Mouse (Mus musculus) neural tube, embryonic 12.5 days (tissue): ENCODE results near the gene Znhit6. TPM values are rescaled to one million over a fixed set of nuclear protein-coding genes. Genes with fewer than 3 reads are reported as not detected.
A peak's percentile ranks its signal among the peaks of the same experiment; 100 is the strongest.

ENCODE experiments used
- ATAC-seq: fragments of 200-750 bp; cut with Nextera tagmentation; 2 replicates; pipeline ENCODE4 v1.8.0; 2017; ENCODE audit warnings: low read depth, mild to moderate bottlenecking, moderate TSS enrichment, moderate library complexity; ENCODE audit not compliant: low FRiP score
- H3K27ac ChIP-seq: fragments of 300-500 bp; sonication (generic); 2 replicates; pipeline ENCODE4 v1.5.1; 2016
- H3K27me3 ChIP-seq: fragments of 300-500 bp; sonication (generic); replicated peaks from 2 replicates; pipeline ENCODE4 v1.6.1; 2016; ENCODE audit warnings: mild to moderate bottlenecking
- H3K36me3 ChIP-seq: fragments of 300-500 bp; sonication (generic); 2 replicates; pipeline ENCODE4 v1.6.1; 2016; ENCODE audit warnings: mild to moderate bottlenecking
- H3K4me1 ChIP-seq: fragments of 300-500 bp; sonication (generic); 2 replicates; pipeline ENCODE4 v1.6.1; 2016
- H3K4me2 ChIP-seq: fragments of 300-500 bp; sonication (generic); replicated peaks from 2 replicates; pipeline ENCODE4 v1.6.1; 2016; ENCODE audit warnings: mild to moderate bottlenecking
- H3K4me3 ChIP-seq: fragments of 300-500 bp; sonication (generic); 2 replicates; pipeline ENCODE4 v1.5.1; 2016
- H3K9ac ChIP-seq: fragments of 300-500 bp; sonication (generic); 2 replicates; pipeline ENCODE4 v1.6.1; 2016; ENCODE audit warnings: mild to moderate bottlenecking
- H3K9me3 ChIP-seq: fragments of 300-500 bp; sonication (generic); 2 replicates; pipeline ENCODE4 v1.6.1; 2016; ENCODE audit warnings: mild to moderate bottlenecking
- WGBS: fragments of 180-500 bp; shearing (Covaris S2); methylation state at CpG from one replicate; pipeline ENCODE4 v1.1.7; 2016; 5-methylcytosine and 5-hydroxymethylcytosine counted together
- polyA plus RNA-seq: library from polyadenylated mRNA; unstranded; fragments of >200 nt; fragmentation: Nextera tagmentation; extraction: Ambion mirVana; gene quantifications from 2 replicates; pipeline ENCODE4 v1.2.1, GENCODE M21; 2016

Znhit6 gene
- polyA plus RNA-seq, 1 experiment from 2014 or later: 38.4 TPM

DNA sequence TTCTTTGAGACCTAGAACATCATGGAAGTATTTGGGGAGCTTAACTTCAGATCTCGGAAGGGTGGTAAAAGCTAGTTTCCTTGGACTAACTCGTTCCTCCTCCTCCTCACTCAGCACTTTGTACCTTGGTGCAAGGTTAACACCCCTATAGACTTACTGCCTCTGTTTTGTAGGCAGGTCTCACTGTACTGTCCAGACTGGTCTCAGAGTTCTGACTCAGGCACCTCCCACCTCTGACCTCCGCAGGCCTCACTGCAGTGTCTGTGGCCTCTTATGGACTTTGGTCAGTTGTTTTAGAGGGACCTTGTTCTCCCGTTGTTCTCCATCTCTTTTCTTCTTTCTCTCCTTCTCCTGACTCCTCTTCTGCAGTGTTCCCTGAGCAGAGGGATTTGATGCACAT is 7.0 kb downstream of the Znhit6 start:
- ATAC-seq: no peak
- H3K36me3 ChIP-seq: peaks cover 57% of the 10 kb centered on the region

DNA sequence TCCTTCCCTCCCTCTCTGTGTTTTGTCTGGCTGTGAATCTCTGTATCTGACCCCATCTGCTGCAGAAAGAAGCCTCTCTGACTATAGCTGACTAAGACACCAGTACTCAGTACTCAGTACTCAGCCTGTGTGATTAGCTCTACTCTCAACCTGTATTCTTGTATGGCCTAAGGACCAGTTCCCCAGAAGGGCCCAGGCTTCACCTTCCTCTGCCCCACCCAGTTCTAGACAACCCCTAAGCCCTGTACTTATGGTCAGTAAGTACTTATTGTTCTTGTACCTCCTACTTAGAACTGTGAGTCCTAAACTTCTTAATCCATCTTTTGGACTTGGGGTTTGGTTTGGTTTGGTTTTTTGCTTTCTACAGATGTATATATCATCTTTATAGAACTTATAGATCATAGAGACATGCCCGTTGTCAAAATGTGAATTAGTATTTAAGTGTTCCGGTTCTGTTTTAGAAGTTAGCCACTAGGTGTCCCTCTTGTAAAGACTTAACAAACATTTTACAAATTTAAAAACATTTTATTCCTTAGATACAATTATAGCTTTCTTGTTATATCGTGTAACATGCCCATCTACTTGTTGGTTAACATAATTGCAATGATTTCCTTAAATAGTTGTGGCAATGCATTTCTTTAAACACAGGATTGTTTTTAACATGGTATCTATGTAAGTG is 7.7 kb downstream of the Znhit6 start:
- Histone ChIP-seq H3K27ac (no peak overlapping the region), H3K4me1 (no peaks in the 10 kb centered on the region), H3K4me2 (no peak overlapping the region), H3K9ac (no peak overlapping the region), H3K36me3 (peaks cover 51% of the 10 kb centered on the region), H3K4me3 (no peak overlapping the region), H3K27me3 (no peaks in the 10 kb centered on the region), H3K9me3 (no peaks in the 10 kb centered on the region)
- ATAC-seq: no peak
- WGBS: 73% methylated on average over 3 of the region's 3 CpGs

More for the DNA sequence above, 7.0 kb downstream of the Znhit6 start:
- Histone ChIP-seq H3K9me3 (no peaks in the 10 kb centered on the region), H3K27ac (no peak overlapping the region), H3K4me1 (no peaks in the 10 kb centered on the region), H3K4me2 (no peak overlapping the region), H3K9ac (no peak overlapping the region), H3K27me3 (no peaks in the 10 kb centered on the region), H3K4me3 (no peak overlapping the region)
- 83% methylated on average over 4 of the region's 4 CpGs for WGBS

DNA sequence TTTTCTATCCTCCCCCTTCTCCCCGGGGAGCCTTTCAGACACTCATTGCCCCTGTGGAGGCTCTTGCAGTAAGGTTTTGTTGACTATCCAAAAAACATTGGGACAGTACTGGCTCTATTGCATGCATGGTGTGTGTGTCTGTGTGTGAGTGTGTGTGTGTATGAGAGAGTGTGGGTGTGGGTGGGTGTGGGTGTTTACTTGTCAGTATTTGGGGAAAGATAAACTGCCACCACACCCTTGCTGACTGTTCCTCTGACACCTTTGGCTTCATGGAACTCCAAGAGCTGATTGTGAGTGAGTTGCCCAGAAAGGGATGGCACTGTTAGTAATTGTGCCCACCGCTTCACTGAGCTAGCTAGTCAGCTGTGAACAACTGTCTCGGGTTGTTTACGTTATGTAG is 14.6 kb downstream of the Znhit6 start:
- 96% methylated on average over 4 of the region's 4 CpGs for WGBS

DNA sequence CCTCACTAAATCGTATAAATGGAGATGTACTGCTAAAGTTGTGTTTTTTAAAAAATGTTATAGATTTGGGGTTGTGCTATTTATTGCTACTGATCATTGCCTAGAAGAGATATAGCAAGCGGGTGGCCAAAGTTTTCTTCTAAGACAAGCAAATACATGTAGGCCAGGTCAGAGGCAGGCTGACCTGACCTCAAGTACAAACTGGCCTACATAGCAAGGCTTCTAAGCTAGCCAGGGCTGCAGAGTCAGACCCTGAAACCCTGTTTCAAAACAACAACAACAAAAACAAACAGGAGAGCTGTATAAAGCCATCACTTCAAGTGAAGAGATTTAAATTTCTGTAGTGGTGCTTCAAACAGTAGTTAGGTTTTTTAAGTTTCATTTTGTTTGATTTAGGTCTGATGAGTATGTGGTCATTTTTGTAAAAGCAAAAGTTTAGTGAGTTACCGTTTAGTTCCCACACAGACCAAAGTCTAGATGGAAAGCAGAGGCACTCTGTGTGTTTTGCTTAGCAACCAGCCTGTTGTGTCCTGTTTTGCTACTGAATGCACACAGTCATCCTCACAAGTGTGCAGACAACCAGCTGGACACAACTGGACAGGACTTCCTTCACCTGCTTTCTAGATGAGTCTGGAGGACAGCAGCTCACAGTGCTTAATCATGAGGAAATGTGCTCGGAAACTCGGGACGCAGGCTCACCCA is 16.0 kb downstream of the Znhit6 start:
- Histone ChIP-seq H3K27me3 (no peaks in the 10 kb centered on the region), H3K27ac (no peak overlapping the region), H3K4me1 (no peaks in the 10 kb centered on the region), H3K4me3 (no peak overlapping the region), H3K36me3 (peaks cover 47% of the 10 kb centered on the region), H3K4me2 (no peak overlapping the region), H3K9ac (no peak overlapping the region), H3K9me3 (no peaks in the 10 kb centered on the region)
- WGBS: 92% methylated on average over 6 of the region's 6 CpGs
- ATAC-seq: no peak

More for the DNA sequence above, 14.6 kb downstream of the Znhit6 start:
- no peaks in the 10 kb centered on the region for H3K4me1 ChIP-seq
- no peak overlapping the region for H3K4me3 ChIP-seq
- H3K4me2 ChIP-seq: no peak overlapping the region
- no peaks in the 10 kb centered on the region for H3K9me3 ChIP-seq
- no peaks in the 10 kb centered on the region for H3K27me3 ChIP-seq
- ATAC-seq: no peak
- no peak overlapping the region for H3K9ac ChIP-seq
- peaks cover 55% of the 10 kb centered on the region for H3K36me3 ChIP-seq
- no peak overlapping the region for H3K27ac ChIP-seq

DNA sequence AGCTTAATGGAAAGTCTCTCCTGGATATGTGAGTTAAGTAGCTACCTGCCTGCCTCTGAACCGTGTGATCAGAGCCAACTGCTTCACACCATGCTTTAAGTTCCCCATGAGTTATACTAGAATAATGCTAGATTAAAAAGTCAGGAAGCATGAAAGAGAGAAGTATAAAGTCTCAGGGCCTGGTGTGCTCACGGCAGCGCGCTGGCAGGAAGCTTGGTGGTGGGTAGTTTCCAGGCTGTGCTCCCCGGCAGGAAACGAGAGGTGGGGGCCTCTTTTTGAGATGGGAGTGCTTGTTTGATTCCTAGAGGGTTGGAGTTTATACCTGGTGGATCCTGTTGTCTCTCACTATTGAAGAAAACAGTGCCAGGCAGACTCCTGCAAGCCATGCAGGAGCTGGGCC is 19.3 kb downstream of the Znhit6 start:
- H3K9me3 ChIP-seq: no peaks in the 10 kb centered on the region
- no peak for ATAC-seq
- H3K4me2 ChIP-seq: no peak overlapping the region
- H3K27ac ChIP-seq: no peak overlapping the region
- WGBS: 89% methylated on average over 6 of the region's 6 CpGs
- no peaks in the 10 kb centered on the region for H3K4me1 ChIP-seq
- no peak overlapping the region for H3K9ac ChIP-seq
- peaks cover 66% of the 10 kb centered on the region for H3K36me3 ChIP-seq
- no peaks in the 10 kb centered on the region for H3K27me3 ChIP-seq
- no peak overlapping the region for H3K4me3 ChIP-seq

GRCm38 (mm10) chr3:145599059-145599458 is 23.1 kb downstream of the Znhit6 start:
- no peak for ATAC-seq
- no peak overlapping the region for H3K4me3 ChIP-seq
- H3K4me1 ChIP-seq: peaks cover 14% of the 10 kb centered on the region
- H3K36me3 ChIP-seq: peaks cover 47% of the 10 kb centered on the region
- no peak overlapping the region for H3K4me2 ChIP-seq
- H3K9ac ChIP-seq: no peak overlapping the region
- H3K9me3 ChIP-seq: no peaks in the 10 kb centered on the region
- H3K27me3 ChIP-seq: no peaks in the 10 kb centered on the region
- WGBS: 97% methylated on average over 7 of the region's 7 CpGs
- H3K27ac ChIP-seq: no peak overlapping the region

DNA sequence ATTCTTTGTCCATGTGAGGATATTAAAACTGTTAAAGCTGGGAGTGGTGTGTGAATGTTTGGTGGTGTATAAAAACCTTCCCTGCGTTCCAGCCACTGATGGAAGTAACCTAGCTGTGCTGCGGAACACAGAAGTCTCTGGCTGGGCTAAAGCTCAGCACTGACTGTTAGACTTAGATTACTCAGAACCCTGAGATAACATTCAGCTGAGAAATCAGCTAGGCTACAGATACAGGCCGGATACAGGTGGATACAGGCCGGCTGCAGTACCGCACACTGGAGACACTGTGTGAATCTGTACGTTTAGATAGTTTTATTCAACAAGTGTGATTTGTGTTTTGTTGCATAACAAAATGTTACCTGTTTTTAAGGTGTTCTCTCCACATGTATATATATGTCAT is 24.8 kb downstream of the Znhit6 start:
- no peak overlapping the region for H3K4me2 ChIP-seq
- H3K9me3 ChIP-seq: no peaks in the 10 kb centered on the region
- no peak overlapping the region for H3K27ac ChIP-seq
- H3K4me3 ChIP-seq: no peak overlapping the region
- H3K27me3 ChIP-seq: no peaks in the 10 kb centered on the region
- 92% methylated on average over 6 of the region's 6 CpGs for WGBS
- H3K4me1 ChIP-seq: peaks cover 14% of the 10 kb centered on the region
- ATAC-seq: no peak
- peaks cover 47% of the 10 kb centered on the region for H3K36me3 ChIP-seq
- no peak overlapping the region for H3K9ac ChIP-seq

GRCm38 (mm10) chr3:145601345-145601744 is 25.3 kb downstream of the Znhit6 start:
- 80% methylated on average over 6 of the region's 6 CpGs for WGBS
- Histone ChIP-seq H3K4me2 (no peak overlapping the region), H3K9ac (no peak overlapping the region), H3K9me3 (no peaks in the 10 kb centered on the region), H3K27me3 (no peaks in the 10 kb centered on the region), H3K4me1 (peaks cover 14% of the 10 kb centered on the region), H3K36me3 (peaks cover 44% of the 10 kb centered on the region), H3K4me3 (no peak overlapping the region), H3K27ac (no peak overlapping the region)
- ATAC-seq: no peak

- Histone ChIP-seq H3K4me3 (no peak overlapping the region), H3K4me2 (peak overlapping the region; percentile 38), H3K36me3 (peaks cover 48% of the 10 kb centered on the region), H3K27ac (no peak overlapping the region), H3K27me3 (no peaks in the 10 kb centered on the region), H3K9ac (peak overlapping the region; percentile 29; the same call in 1 of the 2 replicates), H3K9me3 (no peaks in the 10 kb centered on the region), H3K4me1 (peaks cover 14% of the 10 kb centered on the region)
- peak; percentile 80 for ATAC-seq
- WGBS: 43% methylated on average over 11 of the region's 11 CpGs
Measured at GRCm38 (mm10) chr3:145602410-145603206, 26.6 kb downstream of the Znhit6 start.

DNA sequence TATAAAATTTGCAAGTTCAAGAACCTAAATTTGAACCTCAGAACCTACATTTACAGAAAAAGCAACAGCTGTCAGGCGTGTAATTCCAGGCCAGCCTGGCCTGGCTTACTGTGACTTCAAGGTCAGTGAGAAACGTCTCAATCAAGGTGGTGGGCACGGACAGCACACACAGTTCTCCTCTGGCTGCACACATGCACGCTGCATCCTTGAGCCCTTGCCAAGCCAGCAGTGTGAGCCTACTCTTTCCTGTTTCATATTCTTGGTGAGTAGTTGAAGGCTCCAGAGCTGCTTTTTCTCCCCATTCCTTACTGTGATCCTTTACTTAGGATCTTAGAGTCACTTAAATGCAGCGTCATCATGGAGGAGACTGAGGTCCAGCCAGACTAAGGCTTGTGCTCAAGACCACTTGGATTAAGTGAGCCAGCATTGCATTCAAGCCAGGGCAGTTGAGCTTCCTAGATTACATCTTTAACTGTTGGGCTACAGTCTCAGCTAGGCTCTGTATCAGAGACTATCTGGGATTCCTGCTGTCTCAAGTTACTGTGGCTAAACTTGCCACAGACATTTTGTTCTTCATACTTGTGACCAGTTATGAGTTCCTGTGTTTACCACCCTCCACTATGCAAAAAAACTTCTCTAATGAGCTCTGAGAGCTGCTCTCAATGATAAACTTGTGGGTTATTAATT is 29.6 kb downstream of the Znhit6 start:
- no peak for ATAC-seq
- Histone ChIP-seq H3K9me3 (no peaks in the 10 kb centered on the region), H3K27ac (no peak overlapping the region), H3K36me3 (peaks cover 22% of the 10 kb centered on the region), H3K4me2 (no peak overlapping the region), H3K27me3 (no peaks in the 10 kb centered on the region), H3K4me1 (peaks cover 14% of the 10 kb centered on the region), H3K9ac (no peak overlapping the region), H3K4me3 (no peak overlapping the region)
- WGBS: 93% methylated on average over 5 of the region's 5 CpGs

GRCm38 (mm10) chr3:145608320-145608719 is 32.3 kb downstream of the Znhit6 start:
- Histone ChIP-seq H3K4me3 (no peak overlapping the region), H3K36me3 (peaks cover 21% of the 10 kb centered on the region), H3K4me1 (no peaks in the 10 kb centered on the region), H3K9me3 (no peaks in the 10 kb centered on the region), H3K4me2 (no peak overlapping the region), H3K27ac (no peak overlapping the region), H3K9ac (no peak overlapping the region), H3K27me3 (no peaks in the 10 kb centered on the region)
- 92% methylated on average over 5 of the region's 5 CpGs for WGBS
- no peak for ATAC-seq

- no peak overlapping the region for H3K4me2 ChIP-seq
- 0 out of 2 replicates have a peak, but pooled peaks cover under 1% of the 10 kb centered on the region for H3K36me3 ChIP-seq
- H3K27ac ChIP-seq: no peak overlapping the region
- H3K9ac ChIP-seq: no peak overlapping the region
- no peak; the same call in 1 of the 2 replicates for ATAC-seq
- H3K9me3 ChIP-seq: no peaks in the 10 kb centered on the region
- 34% methylated on average over 4 of the region's 4 CpGs for WGBS
- no peak overlapping the region for H3K4me3 ChIP-seq
- peaks cover 13% of the 10 kb centered on the region for H3K4me1 ChIP-seq
- no peaks in the 10 kb centered on the region for H3K27me3 ChIP-seq
Measured at GRCm38 (mm10) chr3:145612662-145613061, 36.7 kb downstream of the Znhit6 start.
